Mouse (Mus musculus) lung, adult 2 months (tissue): Measurements from ENCODE around the gene Gm21954.

Source experiments
- CTCF ChIP-seq: fragments of 200-500 bp; IDR thresholded peaks from 2 replicates; pipeline ENCODE4 v1.5.1; 2011; ENCODE audit warnings: mild to moderate bottlenecking, low read length, control low read depth; ENCODE audit not compliant: insufficient read depth
- POLR2A ChIP-seq: fragments of 200-500 bp; IDR thresholded peaks from 2 replicates; pipeline ENCODE4 v1.6.1; 2011; ENCODE audit warnings: low read depth, mild to moderate bottlenecking, control low read depth, low read length, borderline replicate concordance; ENCODE audit errors: extremely low read depth

- TF ChIP-seq POLR2A = no peak
- no peak for TF ChIP-seq CTCF
Measured at GRCm38 (mm10) chr3:55415527-55415950, 56.5 kb downstream of the Gm21954 start.
